Mouse (Mus musculus): ENCODE data around the gene Asic2.

GRCm38 (mm10) chr11:81515754-81516153, 452.5 kb downstream of the Asic2 start:
- TF ChIP-seq GATA1 (IDR thresholded peaks at IDR 0.05; ENCODE audit: low read length) (no peak), TAL1 (IDR thresholded peaks at IDR 0.05; ENCODE audit: low read length) (no peak)
